Mouse (Mus musculus): ENCODE measurements around the gene Fau.

Fau gene

GRCm38 (mm10) chr19:6070571-6071250 is 13.1 kb downstream of the Fau start:
- no peak for DNase-seq (ENCODE audit: low read depth, low spot score)

GRCm38 (mm10) chr19:6071261-6071660 is 13.6 kb downstream of the Fau start:
- no peak for DNase-seq (ENCODE audit: low read depth, low spot score)

GRCm38 (mm10) chr19:6073889-6074288 is 16.2 kb downstream of the Fau start:
- no peak for DNase-seq (ENCODE audit: low read depth, low spot score)

- peak; percentile 98 for DNase-seq (ENCODE audit: low read depth, low spot score)
Measured at GRCm38 (mm10) chr19:6076564-6077393, 19.1 kb downstream of the Fau start, which contains the start of gene Vps51. Gene Vps51 (minus strand): TSS chr19:6077231.

GRCm38 (mm10) chr19:6079983-6080480 is 22.4 kb downstream of the Fau start, which contains the start of gene Tmem262:
Gene Tmem262 (plus strand): TSS chr19:6080033.
- DNase-seq (ENCODE audit: low read depth, low spot score) = no peak

DNA sequence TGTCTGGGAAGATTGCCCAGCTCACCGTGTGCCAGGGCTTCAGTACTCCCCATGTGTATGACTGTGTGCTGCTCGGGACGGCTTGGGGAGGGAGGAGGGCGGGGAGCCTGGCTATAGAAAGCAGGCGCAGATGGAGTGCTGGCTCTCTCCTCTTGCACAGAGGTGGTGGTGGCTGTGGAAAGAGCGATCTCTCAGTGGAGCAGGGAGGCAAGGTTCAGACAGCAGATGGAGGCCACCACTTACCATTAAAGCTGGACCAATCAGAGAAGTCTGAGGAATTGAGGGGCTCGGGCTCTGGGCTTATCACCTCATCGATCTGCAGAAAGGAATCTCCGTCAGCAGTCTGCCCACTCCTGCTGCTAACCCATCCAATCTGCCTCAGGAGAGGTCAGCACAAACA is 24.5 kb downstream of the Fau start, which contains the start of gene Gm28374:
Gene Gm28374 (minus strand): TSS at position 101 of the 400 bp plus-strand sequence.
- no peak for DNase-seq (ENCODE audit: low read depth, low spot score)

DNA sequence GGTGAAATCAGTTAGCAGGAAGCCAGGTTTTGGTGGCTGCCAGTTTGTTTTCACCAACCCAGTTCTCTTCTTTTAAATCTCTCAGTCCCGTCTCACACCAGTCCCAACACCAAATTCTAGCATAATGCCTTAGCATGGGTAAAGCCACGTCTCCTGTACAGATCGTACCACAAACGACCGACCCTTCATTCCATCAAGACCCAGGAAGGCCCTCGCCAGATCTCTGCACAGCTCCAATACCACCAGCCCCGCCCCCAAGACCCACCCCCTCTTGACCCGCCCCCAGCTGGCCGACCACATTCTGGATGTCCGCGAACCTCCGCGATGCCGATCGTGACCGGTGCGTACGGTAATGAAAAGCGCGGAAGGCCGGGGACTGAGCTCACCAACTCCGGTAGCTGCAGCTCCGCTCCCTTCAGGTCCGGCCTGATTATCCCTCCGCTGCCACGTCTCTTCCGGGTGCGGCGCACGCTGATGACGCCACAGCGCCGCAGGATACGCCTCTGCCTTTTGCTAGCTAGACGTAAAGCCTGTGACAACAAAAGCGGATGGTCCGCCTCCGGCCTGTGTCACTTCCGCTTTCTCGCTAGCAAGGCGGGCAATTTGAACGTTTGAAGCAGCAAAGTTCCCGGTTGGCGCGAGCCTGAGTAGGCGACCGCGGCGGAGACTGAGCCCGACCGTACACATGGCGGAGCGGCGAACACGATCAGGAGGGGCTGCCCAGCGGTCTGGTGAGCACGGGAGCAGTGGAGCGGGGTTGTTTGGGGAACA is 27.0 kb downstream of the Fau start, which contains the start of the genes Zfpl1 and Cdca5:
Gene Zfpl1 (minus strand): TSS at position 479 of the 771 bp plus-strand sequence.
Gene Cdca5 (plus strand): TSS at position 506 of the 771 bp plus-strand sequence.
- peak; percentile 99 for DNase-seq (ENCODE audit: low read depth, low spot score)

GRCm38 (mm10) chr19:6085417-6085879 is 27.8 kb downstream of the Fau start:
- peak; percentile 92 for DNase-seq (ENCODE audit: low read depth, low spot score)

GRCm38 (mm10) chr19:6088841-6089240 is 31.2 kb downstream of the Fau start:
- DNase-seq (ENCODE audit: low read depth, low spot score) = no peak

DNA sequence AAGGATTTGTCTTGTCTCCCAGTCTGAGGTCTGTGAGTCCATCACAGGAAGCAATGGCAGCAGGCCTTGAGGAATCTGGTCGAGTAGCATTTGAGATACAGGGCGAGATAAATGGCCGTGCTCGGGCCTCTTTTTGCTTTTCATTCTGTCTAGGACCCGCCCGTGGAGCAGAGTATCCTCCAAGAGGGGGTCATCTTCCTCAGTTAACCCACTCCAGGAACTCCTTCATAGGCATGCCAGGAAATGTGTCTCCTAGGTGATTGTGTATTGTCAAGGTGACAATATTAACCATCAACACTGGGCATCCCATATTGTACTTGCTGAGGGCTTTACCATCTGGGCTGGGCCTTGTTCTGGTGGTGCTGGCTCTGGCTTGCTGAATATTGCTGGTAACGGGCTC is 36.5 kb downstream of the Fau start, which contains the start of gene AC131692.1:
Gene AC131692.1 (plus strand): TSS at position 301 of the 400 bp plus-strand sequence.
- DNase-seq (ENCODE audit: low read depth, low spot score) = no peak

GRCm38 (mm10) chr19:6097847-6098246 is 40.2 kb downstream of the Fau start:
- DNase-seq (ENCODE audit: low read depth, low spot score) = no peak

- DNase-seq (ENCODE audit: low read depth, low spot score) = no peak
Measured at GRCm38 (mm10) chr19:6101186-6101585, 43.5 kb downstream of the Fau start.

DNA sequence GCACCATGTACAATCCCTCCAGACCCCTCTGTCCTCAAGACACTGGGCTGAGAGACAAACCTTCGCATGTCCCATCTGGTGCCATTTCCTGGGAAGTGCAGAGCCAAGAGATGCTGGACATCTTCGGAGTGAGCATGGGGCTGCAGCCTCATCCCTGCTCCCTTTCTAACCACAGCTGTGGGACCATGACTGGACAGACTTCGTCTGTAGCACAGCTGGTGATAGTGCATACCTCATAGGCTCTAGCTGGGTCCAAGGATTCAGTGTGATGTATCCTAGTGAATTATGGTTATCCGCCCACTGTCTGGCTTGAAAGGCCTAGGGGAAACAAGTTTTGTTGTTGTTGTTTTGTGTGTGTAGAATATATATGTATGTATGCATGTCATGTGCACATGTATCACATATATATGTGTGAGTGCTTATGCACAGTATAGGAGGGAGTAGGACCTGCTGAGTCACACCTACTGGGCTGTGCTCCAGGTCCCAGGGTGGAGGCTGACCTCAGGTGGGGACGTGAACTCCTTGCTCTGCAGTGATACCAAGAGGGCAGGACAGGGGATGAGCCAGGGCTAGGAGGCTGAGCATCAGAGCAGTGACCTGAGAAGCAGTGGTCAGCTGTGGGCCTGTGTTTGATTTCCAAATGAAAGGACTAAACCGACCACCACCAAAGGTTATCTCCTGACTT is 44.7 kb downstream of the Fau start:
- no peak for DNase-seq (ENCODE audit: low read depth, low spot score)

DNA sequence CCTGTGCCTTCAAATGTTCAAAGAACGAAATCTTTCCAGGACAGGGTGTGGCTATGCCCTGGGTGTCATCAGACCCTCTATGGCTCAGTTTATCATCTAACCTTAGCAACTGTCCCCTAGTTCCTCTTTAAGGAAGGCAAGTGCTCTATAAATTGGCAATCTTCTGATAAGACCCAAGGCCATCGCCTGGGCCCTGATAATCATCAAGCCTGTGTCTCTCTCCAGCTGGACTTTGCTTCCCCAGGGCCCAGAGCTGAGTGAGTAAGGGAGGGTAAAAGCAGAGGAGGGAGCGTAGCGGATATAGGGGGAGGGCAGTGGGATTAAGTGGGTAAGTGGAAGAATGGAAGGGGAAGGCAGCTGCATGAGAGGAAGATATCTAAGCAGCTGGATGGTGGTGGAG is 46.8 kb downstream of the Fau start:
- no peak for DNase-seq (ENCODE audit: low read depth, low spot score)

DNA sequence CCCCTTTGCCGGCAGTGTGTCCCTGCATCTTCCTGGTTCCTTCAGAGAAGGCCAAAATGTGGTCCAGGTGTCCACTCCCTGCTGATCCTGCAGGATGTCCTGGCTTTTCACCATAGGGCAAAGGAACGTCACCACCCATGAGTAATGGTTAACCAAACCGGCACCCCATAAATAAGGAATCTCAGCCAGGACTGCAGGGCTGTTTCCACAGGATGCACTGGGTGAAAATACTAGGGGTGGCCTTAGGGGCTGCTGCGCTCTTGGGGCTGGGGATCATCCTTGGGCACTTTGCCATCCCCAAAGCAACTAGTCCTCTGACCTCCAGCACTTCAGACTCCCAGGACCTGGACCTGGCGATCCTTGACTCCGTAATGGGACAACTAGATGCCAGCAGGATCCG is 47.9 kb downstream of the Fau start, which contains the start of gene Naaladl1:
Gene Naaladl1 (plus strand): TSS at position 197 of the 400 bp plus-strand sequence.
- no peak for DNase-seq (ENCODE audit: low read depth, low spot score)

All from 3T3-L1 (cell line).